Mouse (Mus musculus): ENCODE measurements around the gene Npm1. TPM values are rescaled to one million over a fixed set of nuclear protein-coding genes. Genes with fewer than 3 reads are reported as not detected.
A peak's percentile ranks its signal among the peaks of the same experiment; 100 is the strongest.

Npm1 gene
- total RNA-seq, 1 experiment, result 2,502 TPM

- Histone ChIP-seq H3K9ac (ENCODE audit: insufficient read depth, low read depth, low read length, poor library complexity, severe bottlenecking) (peak overlapping the region; percentile 100), H3K4me3 (ENCODE audit: insufficient read depth in 1 of 2, low read depth in 1 of 2, low read length in 2 of 2, poor library complexity in 1 of 2, severe bottlenecking in 1 of 2) (peak overlapping the region; percentile 76 to 99), H3K4me1 (ENCODE audit: control insufficient read depth in 2 of 2, insufficient read depth in 2 of 2, low read length in 2 of 2, poor library complexity in 1 of 2) (peaks cover 2% of the 10 kb centered on the region in 2 experiments; a peak in 1 of 4 replicates), H3K27ac (ENCODE audit: insufficient read depth, low read depth, low read length, poor library complexity, severe bottlenecking) (peak overlapping the region; percentile 97), H3K9me3 (ENCODE audit: control insufficient read depth, insufficient read depth, low read depth, low read length) (no peaks in the 10 kb centered on the region), H3K36me3 (ENCODE audit: control insufficient read depth, insufficient read depth, low read length, poor library complexity, severe bottlenecking) (peaks cover 49% of the 10 kb centered on the region)
- in situ Hi-C loops (cut with MboI; ENCODE audit: low sequenced_read_pairs in 2 of 2, unreplicated experiment in 2 of 2), result no loop called here
- no peak for TF ChIP-seq CHD2 (IDR thresholded peaks at IDR 0.05; ENCODE audit: low read depth, low read length)
- TF ChIP-seq HCFC1 (IDR thresholded peaks at IDR 0.05; ENCODE audit: borderline replicate concordance, insufficient read depth, low read length), result no peak
- no peak for TF ChIP-seq ZNF384 (IDR thresholded peaks at IDR 0.05; ENCODE audit: low read depth, low read length)
- no peak for TF ChIP-seq ZC3H11A (IDR thresholded peaks at IDR 0.05; ENCODE audit: borderline replicate concordance, low read depth, low read length)
- TF ChIP-seq MAFK (IDR thresholded peaks at IDR 0.05; ENCODE audit: insufficient read depth, low read depth, low read length), result no peak
- DNase-seq (ENCODE audit: low read depth, low spot score), result no peak
Measured at GRCm38 (mm10) chr11:33162211-33162997, 602 bp downstream of the Npm1 start.

GRCm38 (mm10) chr11:33159741-33160140 lies 3.3 kb downstream of the Npm1 start:
- Histone ChIP-seq H3K4me3 (ENCODE audit: insufficient read depth in 1 of 2, low read depth in 1 of 2, low read length in 2 of 2, poor library complexity in 1 of 2, severe bottlenecking in 1 of 2) (peak overlapping the region; percentile 10 to 99), H3K9me3 (ENCODE audit: control insufficient read depth, insufficient read depth, low read depth, low read length) (no peaks in the 10 kb centered on the region), H3K4me1 (ENCODE audit: control insufficient read depth in 2 of 2, insufficient read depth in 2 of 2, low read length in 2 of 2, poor library complexity in 1 of 2) (peaks cover 0 to 2% of the 10 kb centered on the region in 2 experiments; a peak in 1 of 4 replicates), H3K27ac (ENCODE audit: insufficient read depth, low read depth, low read length, poor library complexity, severe bottlenecking) (no peak overlapping the region; the same call in 1 of the 2 replicates), H3K36me3 (ENCODE audit: control insufficient read depth, insufficient read depth, low read length, poor library complexity, severe bottlenecking) (peaks cover 69% of the 10 kb centered on the region), H3K9ac (ENCODE audit: insufficient read depth, low read depth, low read length, poor library complexity, severe bottlenecking) (peak overlapping the region; percentile 43; the same call in 1 of the 2 replicates)
- TF ChIP-seq HCFC1 (IDR thresholded peaks at IDR 0.05; ENCODE audit: borderline replicate concordance, insufficient read depth, low read length) (no peak), ZNF384 (IDR thresholded peaks at IDR 0.05; ENCODE audit: low read depth, low read length) (no peak)
- no peak for DNase-seq (ENCODE audit: low read depth, low spot score)
- in situ Hi-C loops (cut with MboI; ENCODE audit: low sequenced_read_pairs in 2 of 2, unreplicated experiment in 2 of 2), result no loop called here

- no peak for TF ChIP-seq HCFC1 (IDR thresholded peaks at IDR 0.05; ENCODE audit: borderline replicate concordance, insufficient read depth, low read length)
- TF ChIP-seq CHD2 (IDR thresholded peaks at IDR 0.05; ENCODE audit: low read depth, low read length), result no peak
- no peak for TF ChIP-seq ZC3H11A (IDR thresholded peaks at IDR 0.05; ENCODE audit: borderline replicate concordance, low read depth, low read length)
- no peak for TF ChIP-seq MAFK (IDR thresholded peaks at IDR 0.05; ENCODE audit: insufficient read depth, low read depth, low read length)
- no peak for TF ChIP-seq ZNF384 (IDR thresholded peaks at IDR 0.05; ENCODE audit: low read depth, low read length)
- H3K4me1 ChIP-seq (ENCODE audit: control insufficient read depth in 2 of 2, insufficient read depth in 2 of 2, low read length in 2 of 2, poor library complexity in 1 of 2), result 0 out of 4 replicates have a peak, but pooled peaks cover 0 to 2% of the 10 kb centered on the region in 2 experiments
- H3K36me3 ChIP-seq (ENCODE audit: control insufficient read depth, insufficient read depth, low read length, poor library complexity, severe bottlenecking), result peaks cover 77% of the 10 kb centered on the region
- H3K9ac ChIP-seq (ENCODE audit: insufficient read depth, low read depth, low read length, poor library complexity, severe bottlenecking), result no peak overlapping the region
- H3K4me3 ChIP-seq (ENCODE audit: insufficient read depth in 1 of 2, low read depth in 1 of 2, low read length in 2 of 2, poor library complexity in 1 of 2, severe bottlenecking in 1 of 2), result no peak overlapping the region; a peak in 1 of 4 replicates
- no peak for DNase-seq (ENCODE audit: low read depth, low spot score)
- in situ Hi-C loops (cut with MboI; ENCODE audit: low sequenced_read_pairs in 2 of 2, unreplicated experiment in 2 of 2), result no loop called here
- no peaks in the 10 kb centered on the region for H3K9me3 ChIP-seq (ENCODE audit: control insufficient read depth, insufficient read depth, low read depth, low read length)
- no peak overlapping the region for H3K27ac ChIP-seq (ENCODE audit: insufficient read depth, low read depth, low read length, poor library complexity, severe bottlenecking)
Measured at GRCm38 (mm10) chr11:33157453-33158196, 5.4 kb downstream of the Npm1 start.

GRCm38 (mm10) chr11:33156436-33157015 lies 6.5 kb downstream of the Npm1 start:
- no peak for DNase-seq (ENCODE audit: low read depth, low spot score)

More at GRCm38 (mm10) chr11:33156436-33157015, 6.5 kb downstream of the Npm1 start:
- Histone ChIP-seq H3K9ac (ENCODE audit: insufficient read depth, low read depth, low read length, poor library complexity, severe bottlenecking) (no peak overlapping the region), H3K9me3 (ENCODE audit: control insufficient read depth, insufficient read depth, low read depth, low read length) (no peaks in the 10 kb centered on the region), H3K27ac (ENCODE audit: insufficient read depth, low read depth, low read length, poor library complexity, severe bottlenecking) (no peak overlapping the region), H3K36me3 (ENCODE audit: control insufficient read depth, insufficient read depth, low read length, poor library complexity, severe bottlenecking) (peaks cover 67% of the 10 kb centered on the region), H3K4me1 (ENCODE audit: control insufficient read depth in 2 of 2, insufficient read depth in 2 of 2, low read length in 2 of 2, poor library complexity in 1 of 2) (0 out of 4 replicates have a peak, but pooled peaks cover 0 to 2% of the 10 kb centered on the region in 2 experiments), H3K4me3 (ENCODE audit: insufficient read depth in 1 of 2, low read depth in 1 of 2, low read length in 2 of 2, poor library complexity in 1 of 2, severe bottlenecking in 1 of 2) (no peak overlapping the region)
- in situ Hi-C loops (cut with MboI; ENCODE audit: low sequenced_read_pairs in 2 of 2, unreplicated experiment in 2 of 2), result no loop called here
- TF ChIP-seq ZC3H11A (IDR thresholded peaks at IDR 0.05; ENCODE audit: borderline replicate concordance, low read depth, low read length), result no peak
- no peak for TF ChIP-seq HCFC1 (IDR thresholded peaks at IDR 0.05; ENCODE audit: borderline replicate concordance, insufficient read depth, low read length)
- no peak for TF ChIP-seq MAFK (IDR thresholded peaks at IDR 0.05; ENCODE audit: insufficient read depth, low read depth, low read length)
- TF ChIP-seq CHD2 (IDR thresholded peaks at IDR 0.05; ENCODE audit: low read depth, low read length), result no peak
- no peak for TF ChIP-seq ZNF384 (IDR thresholded peaks at IDR 0.05; ENCODE audit: low read depth, low read length)

All from ES-E14 (cell line).